ENCODE assay signal across 26 mouse cellular contexts in genomic region chr15:78548711-78549110, GRCm38 (mm10). TPM values are rescaled to one million over a fixed set of nuclear protein-coding genes. Genes with fewer than 3 reads are reported as not detected.
DNase-seq lines count a peak whose midpoint lies in the region; ATAC-seq lines count a peak whose summit lies in the region.
"Had no signal": no experiment of that assay in that cellular context is flagged by ENCODE, and none has a peak within 500 bp of the region (broad histone marks: within the 10 kb centered on the region; RNA-seq: fewer than 3 reads in every experiment).

No protein-coding gene starts in this region.

- no peak overlapping the region for H3K9ac ChIP-seq in midbrain, embryonic 11.5 days (ENCODE audit: low read length)
- H3K9ac ChIP-seq in midbrain, embryonic 16.5 days (ENCODE audit: low read depth, low read length), result no peak overlapping the region
- H3K9ac ChIP-seq: hindbrain, embryonic 12.5 days; hindbrain, embryonic 15.5 days had no signal

- 73% methylated on average over 8 of the region's 8 CpGs for WGBS in heart, embryonic 10.5 days
- 74% methylated on average over 8 of the region's 8 CpGs for WGBS in midbrain, embryonic 11.5 days
- WGBS in midbrain, embryonic 16.5 days, result 65% methylated on average over 8 of the region's 8 CpGs

- H3K4me2 ChIP-seq in midbrain, embryonic 11.5 days, result no peak overlapping the region
- no peak overlapping the region for H3K4me2 ChIP-seq in midbrain, embryonic 16.5 days (ENCODE audit: low read length)
- H3K4me2 ChIP-seq: forebrain, embryonic 13.5 days; heart, embryonic 11.5 days; hindbrain, embryonic 12.5 days; hindbrain, embryonic 15.5 days had no signal

- H3K27me3 ChIP-seq in heart, embryonic 10.5 days (ENCODE audit: insufficient read depth, poor library complexity, severe bottlenecking), result peaks cover 28% of the 10 kb centered on the region
- H3K27me3 ChIP-seq in midbrain, embryonic 11.5 days (ENCODE audit: control insufficient read depth, insufficient read depth, low read length), result no peaks in the 10 kb centered on the region
- no peaks in the 10 kb centered on the region; the same call in 1 of the 2 replicates for H3K27me3 ChIP-seq in midbrain, embryonic 16.5 days (ENCODE audit: control insufficient read depth, insufficient read depth, low read depth, low read length)
- H3K27me3 ChIP-seq: forebrain, embryonic 13.5 days; hindbrain, embryonic 15.5 days had no signal

- peaks cover 29% of the 10 kb centered on the region for H3K4me1 ChIP-seq in heart, embryonic 10.5 days
- H3K4me1 ChIP-seq in midbrain, embryonic 11.5 days (ENCODE audit: control insufficient read depth, insufficient read depth, low read length), result peaks cover 8% of the 10 kb centered on the region
- peaks cover 9% of the 10 kb centered on the region for H3K4me1 ChIP-seq in midbrain, embryonic 16.5 days (ENCODE audit: control insufficient read depth, insufficient read depth, low read length)

- H3K27ac ChIP-seq in heart, embryonic 10.5 days, result peak overlapping the region; percentile 62; the same call in 1 of the 2 replicates
- no peak overlapping the region for H3K27ac ChIP-seq in midbrain, embryonic 11.5 days (ENCODE audit: low read depth, low read length)
- H3K27ac ChIP-seq in midbrain, embryonic 16.5 days (ENCODE audit: low read length), result no peak overlapping the region
- H3K27ac ChIP-seq: forebrain, embryonic 10.5 days; forebrain, embryonic 13.5 days; hindbrain, embryonic 12.5 days; hindbrain, embryonic 15.5 days had no signal

- DNase-seq in heart, embryonic 10.5 days (ENCODE audit: low spot score), result no peak
- DNase-seq in heart, adult 8-10 months (ENCODE audit: low spot score), result no peak
- DNase-seq in midbrain, embryonic 11.5 days (ENCODE audit: low spot score, missing footprints), result peak; percentile 79
- peak; percentile 51 for DNase-seq in brain, adult 2 months (ENCODE audit: low read depth, low spot score)
- no peak for DNase-seq in spleen, postnatal 10 days (ENCODE audit: low spot score in 2 of 2)
- DNase-seq: B cell, adult 2 months; cerebellum, adult 18-20 months; cerebellum, adult 9-10 months; gastrocnemius, postnatal 25 days; heart, adult 18-20 months had no signal

- no peaks in the 10 kb centered on the region for H3K36me3 ChIP-seq in heart, embryonic 10.5 days
- H3K36me3 ChIP-seq in midbrain, embryonic 11.5 days (ENCODE audit: control insufficient read depth, insufficient read depth, low read length), result no peaks in the 10 kb centered on the region
- H3K36me3 ChIP-seq in midbrain, embryonic 16.5 days (ENCODE audit: control insufficient read depth, insufficient read depth, low read length), result no peaks in the 10 kb centered on the region
- H3K36me3 ChIP-seq: forebrain, embryonic 10.5 days; hindbrain, embryonic 12.5 days; hindbrain, embryonic 15.5 days had no signal

- H3K4me3 ChIP-seq in heart, embryonic 10.5 days, result no peak overlapping the region
- H3K4me3 ChIP-seq in midbrain, embryonic 11.5 days (ENCODE audit: low read depth, low read length), result no peak overlapping the region
- H3K4me3 ChIP-seq in midbrain, embryonic 16.5 days (ENCODE audit: low read depth, low read length), result no peak overlapping the region
- H3K4me3 ChIP-seq: forebrain, embryonic 10.5 days; forebrain, embryonic 13.5 days; hindbrain, embryonic 12.5 days; hindbrain, embryonic 15.5 days had no signal

- H3K9me3 ChIP-seq in heart, embryonic 10.5 days, result 0 out of 2 replicates have a peak, but pooled peaks cover 4% of the 10 kb centered on the region
- no peaks in the 10 kb centered on the region for H3K9me3 ChIP-seq in midbrain, embryonic 11.5 days (ENCODE audit: control insufficient read depth, low read length)
- peaks cover 2% of the 10 kb centered on the region; the same call in 1 of the 2 replicates for H3K9me3 ChIP-seq in midbrain, embryonic 16.5 days (replicated peaks; ENCODE audit: control insufficient read depth, low read length, poor library complexity, severe bottlenecking)
- H3K9me3 ChIP-seq: hindbrain, embryonic 12.5 days had no signal

- no peak for ATAC-seq in midbrain, embryonic 11.5 days (ENCODE audit: low FRiP score)
- no peak for ATAC-seq in midbrain, embryonic 16.5 days
- no peak for ATAC-seq in cerebellum, adult (ENCODE audit: insufficient number of reproducible peaks, low FRiP score, low TSS enrichment)
- ATAC-seq: forebrain, embryonic 13.5 days; forebrain, embryonic 16.5 days had no signal

RNA-seq across cellular contexts. Expression of gene Sstr3, which starts 4.2 kb away (rescaled TPM):
- 0.12 TPM in 1 of 2 replicates, not detected in the other for polyA plus RNA-seq in heart, embryonic 10.5 days (2016; fragmentation: Nextera tagmentation; extraction: Ambion mirVana)
- not detected for total RNA-seq in heart, adult 8-10 months (2022)
- polyA plus RNA-seq in midbrain, embryonic 11.5 days (2014; fragmentation: Nextera tagmentation; extraction: Ambion mirVana), result not detected in 2 replicates
- 0.15 and 0.16 TPM in 2 replicates for polyA plus RNA-seq in midbrain, embryonic 16.5 days (2015; fragmentation: Nextera tagmentation; extraction: Ambion mirVana)
- total RNA-seq: CH12.LX; gastrocnemius, adult 18-20 months; gastrocnemius, postnatal 25 days; heart, adult 18-20 months; heart, postnatal 25 days; hematopoietic stem cell, adult 5-6 weeks; MEL had no signal
- polyA plus RNA-seq: embryonic facial prominence, embryonic 11.5 days; gonadal fat pad, adult 2 months; heart, embryonic 14.5 days had no signal

RNA-seq across cellular contexts. Expression of gene C1qtnf6, which starts 17.5 kb away (rescaled TPM):
- polyA plus RNA-seq in heart, embryonic 10.5 days (2016; fragmentation: Nextera tagmentation; extraction: Ambion mirVana), result 19.0 and 28.4 TPM in 2 replicates
- 10 to 100 TPM in 1 of 4 experiments, 1 to 10 TPM in 3; 8.2 to 12.6 (median 9.5) TPM for total RNA-seq in heart, adult 8-10 months (2022)
- polyA plus RNA-seq in midbrain, embryonic 11.5 days (2014; fragmentation: Nextera tagmentation; extraction: Ambion mirVana), result 10.5 and 12.1 TPM in 2 replicates
- polyA plus RNA-seq in midbrain, embryonic 16.5 days (2015; fragmentation: Nextera tagmentation; extraction: Ambion mirVana), result 6.7 and 7.8 TPM in 2 replicates

RNA-seq across cellular contexts. Expression of gene Rac2, which starts 23.9 kb away (rescaled TPM):
- polyA plus RNA-seq in heart, embryonic 10.5 days (2016; fragmentation: Nextera tagmentation; extraction: Ambion mirVana), result 5.9 and 13.0 TPM in 2 replicates
- total RNA-seq in heart, adult 8-10 months (2022), result 1 to 10 TPM; 1.2 to 7.6 (median 2.7) TPM
- polyA plus RNA-seq in midbrain, embryonic 11.5 days (2014; fragmentation: Nextera tagmentation; extraction: Ambion mirVana), result 4.3 and 8.5 TPM in 2 replicates
- polyA plus RNA-seq in midbrain, embryonic 16.5 days (2015; fragmentation: Nextera tagmentation; extraction: Ambion mirVana), result 1.8 and 2.3 TPM in 2 replicates

RNA-seq across cellular contexts. Expression of gene Cyth4, which starts 48.1 kb away (rescaled TPM):
- polyA plus RNA-seq in heart, embryonic 10.5 days (2016; fragmentation: Nextera tagmentation; extraction: Ambion mirVana), result 2.3 and 5.0 TPM in 2 replicates
- 1 to 10 TPM; 4.2 to 8.7 (median 5.3) TPM for total RNA-seq in heart, adult 8-10 months (2022)
- 2.0 and 2.7 TPM in 2 replicates for polyA plus RNA-seq in midbrain, embryonic 11.5 days (2014; fragmentation: Nextera tagmentation; extraction: Ambion mirVana)
- polyA plus RNA-seq in midbrain, embryonic 16.5 days (2015; fragmentation: Nextera tagmentation; extraction: Ambion mirVana), result 5.0 and 5.3 TPM in 2 replicates

RNA-seq across cellular contexts. Expression of gene Il2rb, which starts 53.6 kb away (rescaled TPM):
- polyA plus RNA-seq in heart, embryonic 10.5 days (2016; fragmentation: Nextera tagmentation; extraction: Ambion mirVana), result not detected in 2 replicates
- under 1 TPM; 0.13 to 0.57 (median 0.34) TPM for total RNA-seq in heart, adult 8-10 months (2022)
- not detected in 2 replicates for polyA plus RNA-seq in midbrain, embryonic 11.5 days (2014; fragmentation: Nextera tagmentation; extraction: Ambion mirVana)
- polyA plus RNA-seq in midbrain, embryonic 16.5 days (2015; fragmentation: Nextera tagmentation; extraction: Ambion mirVana), result 0.20 TPM in 1 of 2 replicates, not detected in the other
- total RNA-seq: gastrocnemius, adult 18-20 months; gastrocnemius, postnatal 25 days had no signal
- polyA plus RNA-seq: forebrain, embryonic 10.5 days; forebrain, embryonic 13.5 days; forebrain, embryonic 16.5 days; heart, embryonic 11.5 days had no signal

Comparison
In these comparisons a context has a peak if more than half of its experiments do, and no peak if none do; other contexts are left out.
1. DNase-seq: peak in midbrain, embryonic 11.5 days (single experiment) and brain, adult 2 months (single experiment); none in heart, embryonic 10.5 days (single experiment), heart, adult 8-10 months (single experiment) and spleen, postnatal 10 days (0 of 2).